Mouse (Mus musculus): ENCODE data around the gene Slc2a10.

The Slc2a10 gene

DNA sequence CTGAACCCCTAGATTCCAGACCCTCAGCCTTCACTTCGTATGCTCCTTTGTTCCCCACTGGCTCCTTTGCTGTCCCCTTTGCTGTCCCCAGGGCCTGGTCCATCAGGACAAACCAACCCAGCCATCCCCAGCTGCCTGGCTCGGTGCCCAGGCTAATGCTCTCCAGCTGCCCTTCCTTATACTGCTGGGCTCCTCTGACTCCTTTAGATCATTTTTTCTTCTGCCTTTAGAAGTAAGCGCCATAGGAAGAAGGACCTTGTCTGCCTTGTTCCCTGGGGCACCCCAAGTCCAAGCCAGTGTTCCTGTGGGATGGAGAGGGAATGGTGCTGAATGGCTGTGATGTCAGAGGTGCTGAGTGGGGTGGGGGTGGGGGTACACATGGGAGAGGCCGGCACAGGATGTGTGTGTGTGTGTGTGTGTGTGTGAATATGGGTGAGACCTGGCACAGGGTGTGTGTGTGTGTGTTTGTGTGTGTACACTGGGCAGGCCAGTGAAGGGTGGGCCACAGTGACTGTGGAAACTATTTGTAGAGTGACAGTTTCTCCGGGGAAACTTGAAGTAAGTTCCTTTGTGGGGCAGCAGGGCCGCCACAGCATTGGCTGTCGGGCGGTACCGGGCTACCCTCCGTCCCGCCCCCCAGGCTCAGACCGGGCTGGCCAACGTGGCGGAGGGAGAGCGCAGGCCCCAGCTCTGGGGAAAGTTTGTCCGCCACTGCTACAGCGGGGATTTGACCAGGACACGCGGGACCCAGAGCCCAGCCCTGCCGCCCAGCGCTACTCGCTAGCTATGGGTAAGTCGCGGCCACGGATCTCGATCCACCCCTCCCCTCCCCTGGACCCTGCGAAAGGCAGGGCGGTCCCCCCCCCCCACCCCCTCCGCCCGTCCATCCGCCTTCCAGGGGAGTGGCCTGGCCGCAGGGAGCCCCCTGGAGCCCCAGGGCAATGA is at the start of gene Slc2a10:
Gene Slc2a10 (plus strand): TSS at position 529 of the 945 bp plus-strand sequence.
- DNase-seq (ENCODE audit: low spot score in 2 of 2): no peak

DNA sequence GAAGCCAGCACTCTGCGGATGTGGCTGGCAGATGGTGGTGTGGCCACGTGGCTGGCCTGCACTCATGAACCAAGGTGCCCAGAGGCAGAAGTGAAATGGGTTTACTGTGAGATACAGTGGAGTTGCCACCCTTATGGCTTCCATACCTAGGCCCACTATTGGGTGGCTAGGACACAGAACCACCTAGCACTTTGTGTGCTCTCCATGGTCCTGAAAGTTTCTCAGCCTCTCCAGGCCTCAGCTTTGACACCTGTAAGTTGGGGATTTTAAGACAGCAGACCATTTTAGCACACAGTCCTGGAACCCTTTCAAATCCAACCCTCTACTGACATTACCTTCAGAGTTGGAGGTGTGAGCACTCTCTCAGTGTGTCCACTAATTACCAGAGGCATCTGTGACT is 46.9 kb upstream of the Slc2a10 start:
- no peak for DNase-seq (ENCODE audit: low spot score in 2 of 2)

DNA sequence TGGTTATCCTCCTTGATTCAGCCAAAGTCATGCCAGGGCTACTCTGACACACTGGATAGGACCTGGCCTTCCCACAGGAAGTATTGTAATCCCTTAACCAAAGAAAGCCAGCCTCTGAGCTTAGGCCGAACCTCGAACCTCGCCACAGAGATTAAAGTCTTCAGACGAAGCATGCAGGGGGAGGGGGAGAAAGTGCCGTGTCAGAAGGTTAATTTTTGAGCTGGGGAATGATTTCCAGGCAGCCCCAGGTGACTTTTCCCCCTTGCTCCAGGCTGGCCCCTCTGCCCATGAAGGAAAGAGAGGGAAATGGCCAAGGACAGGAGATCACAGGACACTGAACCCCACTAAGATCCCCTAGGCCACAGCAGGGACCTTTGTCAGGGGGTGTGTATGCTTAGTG is 45.4 kb upstream of the Slc2a10 start:
- DNase-seq (ENCODE audit: low spot score in 2 of 2): no peak

DNA sequence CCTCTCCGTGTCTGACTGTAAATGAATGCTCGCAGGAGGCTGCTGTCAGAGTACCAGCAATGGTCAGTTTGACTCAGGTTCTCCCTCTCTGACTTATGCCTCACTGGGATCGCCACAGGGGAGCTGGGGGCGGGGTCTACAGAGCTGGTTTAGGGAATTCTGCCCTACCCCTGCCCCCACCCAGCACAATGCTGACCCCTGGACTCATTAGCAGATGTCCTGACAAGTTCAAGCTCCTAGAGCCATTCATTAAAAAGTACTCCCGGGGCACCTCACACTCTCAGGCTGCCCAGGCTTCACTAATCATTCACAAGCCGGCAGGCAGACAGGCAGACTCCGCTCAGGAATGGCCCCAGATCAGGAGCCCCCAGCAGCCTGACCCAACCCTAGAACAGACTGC is 43.9 kb upstream of the Slc2a10 start:
- no peak for DNase-seq (ENCODE audit: low spot score in 2 of 2)

DNA sequence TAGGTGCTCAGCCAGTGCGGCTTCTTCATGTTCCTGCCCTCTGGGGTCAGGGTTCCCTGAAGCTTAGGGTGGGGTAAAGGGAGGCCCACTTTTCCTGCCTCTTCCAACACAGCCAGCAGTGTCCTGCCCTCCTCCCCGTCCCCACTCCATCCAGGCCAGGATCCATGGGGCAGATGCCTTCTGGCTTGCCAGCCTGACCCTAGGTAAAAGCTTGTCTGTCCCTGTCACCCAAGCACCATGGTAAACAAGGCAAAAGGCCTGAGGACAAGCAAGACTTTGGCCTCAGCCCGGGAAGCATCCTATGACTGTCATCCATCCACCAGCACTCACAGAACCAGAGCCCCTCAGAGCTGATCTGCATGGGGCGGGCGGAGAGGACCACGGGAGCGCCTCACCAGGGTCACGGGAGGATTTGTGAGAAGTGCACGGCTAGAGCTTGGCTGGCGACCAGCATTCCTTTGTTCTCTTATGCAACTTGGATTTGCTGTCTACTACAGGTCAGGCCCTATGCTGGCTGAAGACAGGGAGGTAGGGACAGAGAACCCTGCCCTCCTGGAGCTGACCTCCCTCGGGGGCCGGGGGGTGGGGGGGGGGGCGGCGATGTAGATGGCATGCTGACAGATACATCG is 35.6 kb upstream of the Slc2a10 start:
- DNase-seq (ENCODE audit: low spot score in 2 of 2): no peak

DNA sequence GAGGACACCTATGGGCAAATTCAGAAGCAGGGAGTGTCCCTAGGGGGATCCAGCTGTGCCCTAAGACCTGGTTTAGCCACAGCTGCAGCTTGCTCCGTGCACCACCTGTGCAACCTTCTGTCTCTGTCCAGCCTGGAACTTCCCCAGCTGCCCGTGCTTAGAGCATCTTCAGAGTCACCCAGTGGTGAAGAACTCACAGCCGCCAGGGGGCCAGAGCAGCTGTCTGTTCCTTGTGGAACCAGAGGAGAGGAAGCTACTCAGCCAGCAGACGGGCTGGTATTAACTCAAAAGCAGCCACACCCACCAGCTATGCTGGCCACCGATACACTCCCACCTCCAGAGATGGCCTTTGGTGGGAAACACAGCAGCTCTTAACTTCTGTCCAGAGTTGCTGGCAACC is 33.4 kb upstream of the Slc2a10 start:
- peak in 1 of 2 experiments; percentile 56 for DNase-seq (ENCODE audit: low spot score in 2 of 2)

DNA sequence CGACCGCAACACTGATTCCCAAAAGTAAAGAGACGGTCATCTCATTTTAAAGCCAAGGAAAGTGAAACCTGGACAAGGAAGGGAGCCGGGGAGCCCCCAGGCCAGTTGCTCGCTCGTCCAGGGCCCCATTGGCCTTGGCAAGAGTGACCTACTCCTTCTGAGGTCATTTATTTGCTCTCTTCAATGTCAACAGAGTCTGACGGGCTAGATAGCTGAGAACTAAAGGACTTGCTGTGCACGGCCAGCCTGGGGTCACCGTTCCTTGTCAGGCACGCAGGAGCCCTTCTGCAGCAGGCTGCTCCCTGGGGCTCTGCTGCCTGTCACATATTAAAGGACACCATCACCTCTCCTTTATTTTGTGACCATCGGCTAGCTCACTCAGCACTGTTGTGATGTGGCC is 31.6 kb upstream of the Slc2a10 start:
- DNase-seq (ENCODE audit: low spot score in 2 of 2): no peak

DNA sequence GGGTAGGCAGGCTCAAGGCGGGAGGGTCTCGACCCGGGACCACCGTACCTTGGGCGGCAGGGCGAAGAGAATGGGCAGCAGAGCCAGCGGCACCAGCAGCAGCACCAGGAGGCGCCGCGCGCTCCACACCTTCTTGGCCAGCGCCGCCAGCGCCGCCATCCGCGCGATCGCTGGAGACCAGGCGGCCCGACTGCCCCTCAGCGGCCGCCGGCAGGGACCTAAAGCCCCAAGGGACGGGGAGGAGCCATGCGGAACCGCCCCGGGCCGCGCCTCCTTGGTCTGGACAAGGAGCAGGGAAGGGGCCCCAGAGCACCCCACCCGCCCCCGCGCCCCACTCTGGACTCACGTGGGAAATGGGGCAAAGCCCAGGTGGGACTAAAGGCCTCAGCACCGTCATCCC is 30.6 kb upstream of the Slc2a10 start, which contains the start of gene Slc13a3:
Gene Slc13a3 (minus strand): TSS at position 228 of the 400 bp plus-strand sequence.
- DNase-seq (ENCODE audit: low spot score in 2 of 2): no peak

DNA sequence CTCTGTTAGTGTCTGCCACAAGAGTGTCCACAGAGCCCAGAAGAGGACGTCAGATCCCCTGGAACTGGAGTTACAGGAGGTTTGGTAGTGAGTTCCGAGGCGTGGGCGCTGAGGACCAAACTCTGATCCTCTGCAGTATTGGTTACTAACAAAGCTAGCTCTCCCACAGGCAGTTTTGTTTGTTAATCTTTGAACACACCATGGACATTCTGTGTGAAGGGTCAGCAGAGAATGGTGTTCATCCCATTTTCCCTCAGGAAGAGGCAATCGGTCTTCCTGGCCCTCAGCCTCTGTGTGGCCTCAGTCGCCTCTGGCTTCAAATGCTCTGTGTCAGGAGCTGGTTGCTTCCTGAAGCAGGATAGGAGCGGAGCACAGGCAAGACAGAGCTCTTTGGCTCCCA is 28.2 kb upstream of the Slc2a10 start:
- no peak for DNase-seq (ENCODE audit: low spot score in 2 of 2)

DNA sequence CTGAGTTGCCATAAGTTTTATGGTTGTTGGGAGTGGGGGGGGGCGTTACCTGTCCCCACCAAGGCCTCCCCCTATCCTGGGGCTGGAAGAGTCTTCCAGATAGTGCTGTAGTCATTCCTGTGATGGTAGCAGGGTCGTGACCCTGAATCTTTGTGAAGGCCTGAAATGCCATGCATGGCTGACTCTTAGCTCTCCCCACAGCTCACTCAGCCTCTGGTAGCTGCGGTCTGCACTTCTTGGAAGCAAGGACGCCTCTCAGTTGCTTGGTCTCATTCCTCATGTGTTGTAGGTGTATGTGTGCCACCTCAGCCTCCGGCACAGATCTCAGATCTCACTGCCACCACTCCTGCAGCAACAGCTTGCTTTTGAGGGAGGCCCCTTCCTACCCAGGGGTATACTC is 27.7 kb upstream of the Slc2a10 start:
- DNase-seq (ENCODE audit: low spot score in 2 of 2): no peak

DNA sequence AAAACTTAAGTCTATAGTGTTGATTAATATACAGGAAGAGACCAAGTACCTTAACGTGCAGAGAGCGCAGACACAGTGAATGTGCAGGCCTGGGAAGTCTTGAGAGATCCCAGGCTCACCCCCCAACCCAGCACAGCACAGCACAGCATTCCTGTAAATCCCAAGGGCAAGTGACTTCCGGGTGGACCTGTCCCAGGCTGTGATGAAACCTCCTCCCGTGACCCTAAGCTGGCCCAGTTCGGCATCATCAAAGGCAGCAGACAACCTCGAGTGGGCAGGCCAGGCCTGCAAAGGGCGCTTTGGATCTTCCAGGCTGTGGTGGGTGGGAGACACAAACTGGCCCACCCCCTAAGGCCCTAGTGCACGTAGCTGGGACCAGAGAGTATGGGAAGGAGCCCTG is 21.6 kb upstream of the Slc2a10 start:
- no peak for DNase-seq (ENCODE audit: low spot score in 2 of 2)

DNA sequence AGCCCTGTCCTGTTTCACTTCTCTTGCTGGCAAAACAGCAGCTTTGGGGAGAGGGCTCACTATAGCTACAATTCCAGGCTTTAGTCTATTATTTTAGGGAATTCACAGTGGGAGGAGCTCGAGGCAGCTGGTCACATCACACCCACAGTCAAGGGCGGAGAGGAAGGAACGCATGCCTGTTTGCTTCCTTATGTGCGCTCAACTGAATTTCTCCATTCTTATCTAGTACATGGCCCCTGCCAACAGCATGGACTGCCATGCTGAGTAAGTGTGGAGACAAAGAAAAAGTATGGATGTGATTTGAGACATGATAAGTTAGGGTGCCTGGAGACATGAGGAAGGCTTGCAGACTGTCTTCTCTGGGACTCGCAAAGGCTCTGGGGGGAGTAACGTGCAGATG is 19.4 kb upstream of the Slc2a10 start:
- DNase-seq (ENCODE audit: low spot score in 2 of 2): no peak

DNA sequence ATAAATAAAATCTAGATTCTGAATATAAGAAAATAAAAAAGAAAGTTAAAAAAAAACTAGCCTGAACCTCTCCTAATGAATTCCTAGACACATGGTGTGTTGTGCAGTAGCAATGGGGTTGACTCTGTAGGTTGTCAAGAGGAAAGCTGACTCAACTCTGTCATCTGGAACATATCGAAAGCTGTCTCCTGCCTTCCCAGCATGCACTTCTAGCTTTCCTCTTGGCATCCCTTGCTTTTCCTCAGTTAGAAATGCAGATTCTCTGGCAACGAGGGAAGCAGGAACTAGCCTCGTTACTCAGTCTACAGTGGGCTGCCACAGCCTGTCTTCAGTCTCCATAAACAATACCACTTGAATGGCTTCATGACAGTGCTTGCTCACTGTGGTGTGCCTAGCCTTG is 17.8 kb upstream of the Slc2a10 start:
- DNase-seq (ENCODE audit: low spot score in 2 of 2): no peak

DNA sequence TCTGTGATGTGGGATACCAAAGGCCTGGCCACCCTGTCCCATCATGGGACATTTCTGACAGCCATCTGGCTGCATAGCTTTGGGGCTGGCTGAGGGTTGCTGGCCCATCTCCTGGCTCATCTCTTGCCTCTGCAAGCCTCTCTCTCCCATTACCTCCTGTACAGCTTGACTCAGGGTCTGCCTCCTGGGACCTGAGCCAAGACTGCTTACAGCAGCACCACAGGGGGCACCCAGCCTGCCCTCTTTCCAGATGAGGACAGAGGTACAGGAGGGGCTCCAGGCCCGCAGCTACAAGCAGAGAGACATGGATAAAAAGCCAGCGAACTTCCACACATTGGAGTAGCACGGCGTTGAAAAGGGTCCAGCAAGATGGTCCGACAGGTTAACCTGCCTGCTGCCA is 17.2 kb upstream of the Slc2a10 start:
- no peak for DNase-seq (ENCODE audit: low spot score in 2 of 2)

DNA sequence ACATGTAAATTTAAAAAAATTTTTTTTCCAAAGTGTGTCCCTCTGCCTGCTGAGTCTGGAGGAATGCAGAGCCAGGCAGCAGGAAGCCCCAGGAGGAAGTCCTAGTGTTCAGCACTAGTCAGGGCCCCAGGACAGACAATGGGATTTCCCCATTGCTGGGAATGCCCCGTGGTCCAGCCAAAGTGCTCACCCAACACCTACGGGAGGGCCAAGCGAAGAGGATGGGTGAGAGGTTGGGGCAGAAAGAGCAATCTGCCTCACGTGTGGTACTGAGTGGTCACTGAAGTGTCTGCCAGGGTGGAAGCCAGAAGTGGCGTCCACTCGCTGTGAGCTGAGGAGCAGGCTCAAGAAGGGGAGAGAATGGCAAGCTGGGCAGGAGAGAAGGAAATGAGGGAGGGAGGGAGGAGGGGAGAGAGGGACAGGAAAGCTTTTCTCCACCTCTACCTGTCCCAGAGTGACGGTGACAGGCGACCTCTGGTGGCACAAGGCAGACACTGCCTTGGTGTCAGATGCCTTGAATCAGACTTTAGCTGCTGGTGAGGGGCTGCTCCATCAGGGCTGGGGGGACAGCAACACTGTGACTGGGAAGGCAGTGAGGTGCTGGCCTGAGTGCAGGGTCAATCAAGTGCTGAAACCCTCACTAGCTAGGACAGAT is 16.6 kb upstream of the Slc2a10 start:
- peak in 1 of 2 experiments; percentile 50 for DNase-seq (ENCODE audit: low spot score in 2 of 2)

DNA sequence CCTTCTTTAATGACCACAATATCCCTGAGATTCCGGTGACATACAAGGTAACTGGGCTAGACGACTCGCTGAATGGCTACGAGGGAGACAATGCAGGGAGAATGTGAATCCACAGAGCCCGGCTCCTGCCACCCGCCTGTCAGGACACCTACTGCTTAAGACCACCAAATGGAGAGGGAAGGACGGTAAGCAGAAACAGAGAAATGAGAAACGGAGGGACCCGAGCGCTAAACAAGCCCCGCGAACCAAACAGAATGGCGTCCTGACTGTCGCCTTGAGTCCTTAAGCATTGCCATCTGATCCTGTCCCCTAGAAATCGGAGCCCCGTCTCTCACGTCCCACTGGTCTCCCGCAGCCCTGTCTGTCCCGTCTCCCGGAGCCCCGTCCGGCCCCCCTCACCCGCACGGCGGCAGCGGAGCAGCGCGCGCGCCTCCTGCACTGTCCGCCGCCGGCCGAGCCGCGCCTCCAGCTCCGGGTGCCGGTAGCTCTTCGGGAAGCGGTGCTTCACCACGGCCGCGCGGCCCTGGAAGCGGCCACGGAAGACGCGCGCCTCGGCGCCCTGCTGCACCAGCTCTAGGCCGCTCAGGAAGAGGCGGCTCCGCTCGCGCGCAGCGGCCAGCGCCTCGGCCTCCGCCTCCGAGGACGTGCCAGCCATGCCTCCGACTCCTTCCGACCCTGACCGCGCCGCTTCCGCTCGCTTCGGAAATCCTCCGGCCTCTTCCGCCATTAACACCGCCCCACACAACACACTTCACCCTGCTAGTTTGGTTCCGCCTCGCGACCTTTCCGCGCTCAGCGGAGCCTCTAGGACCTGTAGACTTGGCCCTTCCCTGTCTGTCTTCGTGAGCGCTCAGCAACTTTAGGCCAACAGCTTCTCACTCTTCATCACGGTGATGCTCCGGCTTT is 10.7 kb upstream of the Slc2a10 start, which contains the start of gene Trp53rka:
Gene Trp53rka (minus strand): TSS at position 677 of the 906 bp plus-strand sequence.
- DNase-seq (ENCODE audit: low spot score in 2 of 2): peak; percentile 54 to 78

DNA sequence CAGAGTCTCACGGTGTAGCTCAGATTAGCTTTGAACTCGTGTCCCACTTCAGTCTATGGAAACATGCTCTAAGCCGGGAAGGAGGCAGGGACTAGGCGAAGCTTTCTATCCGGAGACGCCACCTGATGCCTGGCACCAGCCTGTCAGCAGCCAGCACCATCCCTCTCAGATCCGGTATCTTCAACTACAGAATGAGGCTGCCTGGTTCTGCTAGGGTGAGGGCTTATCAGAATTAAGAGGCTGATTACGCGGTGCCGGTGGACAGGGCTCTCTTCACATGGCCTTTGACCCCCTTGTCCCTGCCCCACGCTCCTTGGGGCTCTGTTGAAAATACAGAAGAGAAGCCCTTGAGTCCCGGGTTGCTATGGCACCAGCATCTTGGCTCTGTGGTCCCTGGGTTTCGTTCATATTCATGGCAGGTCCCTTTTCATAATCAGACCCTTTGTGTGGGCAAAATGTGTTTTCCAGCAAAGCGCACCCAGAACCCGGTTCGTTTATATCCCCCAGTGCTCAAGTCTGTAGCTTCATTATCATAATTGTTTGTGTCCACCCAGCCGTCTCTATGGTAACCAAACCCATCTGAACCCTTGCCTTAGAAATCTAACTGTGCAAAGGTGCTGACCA is 9.9 kb upstream of the Slc2a10 start:
- peak in 1 of 2 experiments; percentile 11 for DNase-seq (ENCODE audit: low spot score in 2 of 2)

DNA sequence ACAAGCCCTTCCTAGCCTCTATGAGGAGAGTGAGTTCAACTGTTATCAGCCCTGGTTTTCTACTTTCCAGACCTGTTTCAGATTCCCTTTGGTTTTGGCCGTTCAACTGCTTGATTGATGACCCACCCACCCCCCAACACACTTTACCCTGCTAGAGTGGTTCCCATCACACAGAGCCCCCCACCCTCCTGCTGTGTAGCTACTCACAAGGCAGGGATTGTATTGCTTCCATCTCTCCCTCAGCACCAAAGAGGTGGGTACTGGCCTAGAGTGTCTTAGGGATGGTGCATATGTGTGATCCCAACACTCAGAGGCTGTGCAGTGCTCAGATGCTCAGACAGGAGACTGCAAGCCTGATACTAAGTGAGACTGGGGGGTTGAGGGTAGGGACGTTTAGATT is 9.1 kb upstream of the Slc2a10 start:
- no peak for DNase-seq (ENCODE audit: low spot score in 2 of 2)

DNA sequence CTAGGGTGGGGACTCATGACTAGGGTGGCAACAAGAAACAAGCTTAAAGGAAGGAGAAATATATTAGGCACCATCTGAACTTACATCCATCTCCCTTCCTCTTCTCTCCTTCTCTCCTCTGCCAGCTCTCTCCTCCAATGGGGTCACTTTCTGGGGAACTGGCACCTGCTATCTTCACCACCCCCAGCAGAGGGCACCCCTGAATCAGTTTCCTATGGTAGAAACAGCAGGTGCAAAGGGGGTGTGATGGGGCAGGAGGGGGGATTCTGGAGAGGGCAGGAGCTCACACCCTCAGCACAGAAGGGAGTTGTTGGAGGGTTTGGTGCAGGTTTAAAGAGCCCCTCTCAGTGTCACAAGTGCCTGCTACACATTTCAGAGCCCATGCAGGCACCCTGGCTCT is 7.3 kb upstream of the Slc2a10 start:
- peak; percentile 23 to 74 for DNase-seq (ENCODE audit: low spot score in 2 of 2)

DNA sequence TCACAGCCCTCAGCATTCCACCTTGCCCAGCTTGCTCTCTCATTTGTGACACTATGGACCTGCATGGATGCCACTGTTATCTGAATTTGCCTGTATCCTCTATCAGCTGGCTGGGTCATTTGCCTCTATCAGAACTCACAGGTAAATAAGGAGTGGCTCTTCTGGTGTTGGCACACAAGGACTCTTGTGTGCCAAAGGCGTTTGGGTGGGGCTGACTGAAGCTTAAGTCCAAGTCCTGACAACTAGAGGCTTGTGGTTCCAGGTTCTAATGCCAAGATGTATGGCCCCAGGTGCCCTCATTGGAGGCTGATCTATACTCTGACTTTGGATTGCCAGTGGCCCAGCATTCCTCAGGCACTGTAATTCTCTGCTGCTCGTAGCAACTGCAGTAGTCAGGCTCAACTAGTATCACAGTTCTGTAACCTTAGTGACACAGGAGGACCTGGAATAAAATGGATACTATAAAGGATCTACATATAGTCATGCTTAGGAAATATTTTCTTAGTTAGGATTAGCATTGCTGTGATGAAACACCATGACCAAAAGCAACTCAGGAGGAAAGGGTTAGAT is 5.8 kb upstream of the Slc2a10 start:
- no peak for DNase-seq (ENCODE audit: low spot score in 2 of 2)

DNA sequence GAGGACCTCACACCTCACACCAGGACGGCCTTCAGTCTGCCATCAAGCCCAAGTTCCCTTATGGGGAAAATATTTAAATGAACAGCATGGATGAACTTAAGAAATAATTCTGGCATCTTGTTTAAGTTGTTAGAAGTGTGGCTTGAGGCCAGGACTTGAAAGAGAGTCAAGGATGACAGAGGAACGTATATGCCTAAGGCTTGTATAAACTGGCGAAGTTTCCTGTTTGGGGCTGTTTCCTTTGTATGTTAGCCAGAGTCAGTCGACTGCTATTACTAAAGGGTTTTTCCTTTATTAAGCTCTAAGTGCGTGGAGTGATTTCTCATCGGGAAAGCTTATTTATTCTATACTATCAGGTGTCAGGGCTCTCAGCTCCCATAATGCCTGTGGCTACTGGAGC is 4.8 kb upstream of the Slc2a10 start:
- no peak for DNase-seq (ENCODE audit: low spot score in 2 of 2)
